Mouse (Mus musculus): Measurements from ENCODE around the gene Pld2. TPM values are rescaled to one million over a fixed set of nuclear protein-coding genes. Genes with fewer than 3 reads are reported as not detected.
"Not testable (repeated sequence)": the region's sequence is repeated elsewhere in the genome, so short reads cannot be mapped to it uniquely, and the experiment has no call there.

The Pld2 gene
- polyA plus RNA-seq, 1 experiment = 13.9 TPM

DNA sequence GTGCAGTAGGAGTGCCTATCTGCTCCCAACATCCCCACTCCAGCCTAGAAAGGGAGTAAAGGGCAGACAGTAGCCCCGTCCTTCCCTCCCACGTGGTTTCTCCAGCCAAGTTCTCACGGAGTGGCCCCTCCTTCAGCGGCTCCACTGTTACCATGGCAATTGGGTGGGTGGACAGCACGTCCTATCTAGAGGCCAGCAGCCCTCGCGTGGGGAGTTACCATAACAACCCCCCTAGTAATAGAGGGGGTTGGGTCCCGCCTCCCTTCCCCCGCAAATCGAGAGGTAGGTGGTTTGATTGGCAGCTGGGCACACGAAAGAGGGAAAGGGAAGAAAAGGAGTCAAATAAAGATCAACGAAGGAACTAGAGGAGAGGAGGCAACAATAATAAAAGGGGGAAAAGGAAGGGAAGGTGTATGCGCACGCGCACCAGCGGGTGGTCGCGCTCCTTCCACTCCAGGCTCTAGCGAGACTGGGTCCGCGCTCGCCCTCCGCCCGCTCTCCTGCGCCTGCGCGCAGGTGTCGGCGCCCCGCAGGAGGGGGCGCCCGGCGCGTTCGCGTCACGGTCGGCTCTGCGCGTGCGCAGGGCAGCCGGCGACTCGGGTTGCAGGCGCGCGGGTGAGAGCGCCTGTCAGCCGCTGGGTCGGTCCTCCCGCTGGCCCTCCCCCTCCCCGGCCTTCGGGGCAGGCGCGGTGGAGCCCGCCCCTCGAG is 22.6 kb downstream of the Pld2 start, which contains the start of gene Mink1:
TSS of gene Mink1 (plus strand) at position 595 of the 708 bp plus-strand sequence.
- peak within 1 kb of the TSS; percentile 56 for H3K27ac ChIP-seq (ENCODE audit: insufficient read depth, low read length)
- H3K27me3 ChIP-seq (ENCODE audit: control insufficient read depth, insufficient read depth, low read length) = no peaks in the 10 kb centered on the region
- H3K36me3 ChIP-seq (ENCODE audit: control insufficient read depth, insufficient read depth, low read length) = no peaks in the 10 kb centered on the region
- H3K4me1 ChIP-seq (ENCODE audit: control insufficient read depth, insufficient read depth, insufficient read length) = peaks cover 15% of the 10 kb centered on the region; the same call in 1 of the 2 replicates
- DNase-seq (ENCODE audit: low read depth in 1 of 2, low spot score in 2 of 2) = peak; percentile 64 to 83
- peak within 1 kb of the TSS; percentile 95 for H3K4me3 ChIP-seq (ENCODE audit: extremely low read depth, insufficient read depth, insufficient read length)
- WGBS = under 1% methylated on average over 53 of the region's 57 CpGs
- TF ChIP-seq POLR2A (IDR thresholded peaks at IDR 0.05; ENCODE audit: low read depth, low read length) (peak; percentile 44; the same call in 1 of the 2 replicates), CTCF (IDR thresholded peaks at IDR 0.05; ENCODE audit: extremely low read depth, insufficient read depth, insufficient read length, insufficient replicate concordance) (no peak)

DNA sequence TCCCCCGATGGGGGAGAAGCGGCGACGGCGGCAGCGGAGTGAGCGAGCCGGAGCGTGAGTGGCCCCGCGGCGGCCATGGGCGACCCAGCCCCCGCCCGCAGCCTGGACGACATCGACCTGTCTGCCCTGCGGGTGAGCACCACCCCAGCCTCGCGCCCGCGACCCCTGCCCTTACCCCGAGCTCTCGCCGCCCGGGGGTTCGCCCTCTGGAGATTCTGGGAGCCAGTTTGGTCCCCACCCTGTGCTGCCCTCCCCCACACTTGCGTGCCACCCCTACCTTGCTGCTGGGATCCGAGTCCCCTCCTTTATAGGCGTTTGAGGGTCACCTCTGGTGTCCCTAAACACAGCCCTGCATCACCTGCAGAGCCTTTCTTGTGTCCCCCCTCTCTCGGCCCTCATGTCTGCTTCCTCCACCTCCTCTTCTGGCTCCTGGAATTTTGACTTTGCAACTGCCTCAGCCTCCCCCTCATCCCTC is 23.2 kb downstream of the Pld2 start:
- no peak for TF ChIP-seq POLR2A (IDR thresholded peaks at IDR 0.05; ENCODE audit: low read depth, low read length)
- TF ChIP-seq CTCF (IDR thresholded peaks at IDR 0.05; ENCODE audit: extremely low read depth, insufficient read depth, insufficient read length, insufficient replicate concordance) = no peak
- WGBS = 1% methylated on average over 27 of the region's 31 CpGs
- H3K27ac ChIP-seq (ENCODE audit: insufficient read depth, low read length) = peak overlapping the region; percentile 13; the same call in 1 of the 2 replicates

DNA sequence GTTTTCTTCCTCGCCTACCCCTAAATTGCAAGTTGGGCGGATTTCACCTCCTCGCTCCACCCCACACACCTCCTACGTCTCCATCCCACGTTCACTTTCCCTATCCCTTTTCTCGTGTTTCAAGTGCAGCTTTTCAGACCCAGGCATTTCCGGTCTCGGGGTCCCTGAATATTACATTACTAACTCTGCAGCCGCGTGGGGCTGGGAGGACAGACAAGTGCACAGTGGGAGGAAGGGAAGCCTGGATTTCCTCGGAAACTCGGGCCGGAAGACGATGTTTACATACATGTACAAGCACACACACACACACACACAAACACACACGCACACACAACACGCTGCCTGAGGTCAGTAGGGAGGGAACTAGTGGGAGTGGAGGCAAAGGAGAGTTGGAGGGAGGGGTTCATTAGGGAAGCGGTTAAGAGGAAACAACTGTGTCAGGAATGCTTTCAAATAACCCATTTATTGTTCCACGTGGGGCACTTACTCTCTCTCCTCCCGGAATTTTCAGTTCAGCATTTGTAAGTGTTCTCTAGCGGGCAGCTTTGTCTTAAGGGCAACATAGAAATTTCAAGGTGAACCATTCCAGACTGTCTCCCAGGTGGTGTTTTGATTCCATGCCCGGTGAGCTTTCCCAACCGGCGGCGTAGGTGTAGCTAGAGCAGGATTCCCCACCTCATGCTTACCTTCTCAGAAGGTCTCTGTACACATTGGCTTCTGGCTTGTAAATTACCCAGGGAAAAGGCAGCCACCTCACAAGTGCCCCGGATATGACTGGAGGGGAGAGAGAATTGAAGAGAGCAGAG is 23.8 kb downstream of the Pld2 start:
- Histone ChIP-seq H3K27ac (ENCODE audit: insufficient read depth, low read length) (peak overlapping the region; percentile 13; the same call in 1 of the 2 replicates), H3K27me3 (ENCODE audit: control insufficient read depth, insufficient read depth, low read length) (no peaks in the 10 kb centered on the region), H3K4me3 (ENCODE audit: extremely low read depth, insufficient read depth, insufficient read length) (peak overlapping the region; percentile 95), H3K4me1 (ENCODE audit: control insufficient read depth, insufficient read depth, insufficient read length) (peaks cover 15% of the 10 kb centered on the region; the same call in 1 of the 2 replicates), H3K36me3 (ENCODE audit: control insufficient read depth, insufficient read depth, low read length) (no peaks in the 10 kb centered on the region)
- DNase-seq (ENCODE audit: low read depth in 1 of 2, low spot score in 2 of 2) = peak in 1 of 2 experiments; percentile 18
- 8% methylated on average over 25 of the region's 25 CpGs for WGBS
- TF ChIP-seq CTCF (IDR thresholded peaks at IDR 0.05; ENCODE audit: extremely low read depth, insufficient read depth, insufficient read length, insufficient replicate concordance) (no peak), POLR2A (IDR thresholded peaks at IDR 0.05; ENCODE audit: low read depth, low read length) (no peak)

More for the DNA sequence above, 23.2 kb downstream of the Pld2 start:
- H3K4me3 ChIP-seq (ENCODE audit: extremely low read depth, insufficient read depth, insufficient read length) = peak overlapping the region; percentile 95
- H3K27me3 ChIP-seq (ENCODE audit: control insufficient read depth, insufficient read depth, low read length) = no peaks in the 10 kb centered on the region
- no peak for DNase-seq (ENCODE audit: low read depth in 1 of 2, low spot score in 2 of 2)
- H3K4me1 ChIP-seq (ENCODE audit: control insufficient read depth, insufficient read depth, insufficient read length) = peaks cover 15% of the 10 kb centered on the region; the same call in 1 of the 2 replicates
- no peaks in the 10 kb centered on the region for H3K36me3 ChIP-seq (ENCODE audit: control insufficient read depth, insufficient read depth, low read length)

DNA sequence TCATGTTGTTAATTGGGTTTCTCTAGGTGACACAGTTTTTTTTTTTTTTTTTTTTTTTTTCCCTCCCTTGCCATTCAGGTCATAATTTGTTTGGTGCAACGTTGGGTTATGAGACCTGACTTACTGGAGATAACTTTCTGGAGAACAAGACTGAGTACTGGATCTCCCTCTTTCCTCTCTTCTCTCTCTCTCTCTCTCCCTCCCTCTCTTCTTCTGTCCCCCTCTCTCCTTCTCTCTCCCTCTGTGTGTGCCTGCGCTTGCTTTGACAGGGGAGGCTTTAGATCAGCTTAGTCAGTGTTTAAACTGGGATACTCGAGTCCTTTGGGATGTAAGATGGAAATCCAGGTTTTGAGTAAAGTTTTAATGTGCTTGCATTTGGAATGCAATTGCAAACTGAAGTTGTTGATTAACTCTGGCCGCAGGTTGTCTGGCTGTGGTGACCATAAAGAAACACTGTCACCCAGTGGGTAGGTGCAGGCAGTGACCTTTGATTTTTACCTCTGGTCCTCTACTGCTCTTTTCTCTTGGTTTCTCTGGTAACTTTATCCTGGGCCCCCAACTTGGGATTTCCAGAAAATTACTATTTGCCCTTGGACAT is 24.5 kb downstream of the Pld2 start:
- Histone ChIP-seq H3K4me1 (ENCODE audit: control insufficient read depth, insufficient read depth, insufficient read length) (peaks cover 15% of the 10 kb centered on the region; the same call in 1 of the 2 replicates), H3K27me3 (ENCODE audit: control insufficient read depth, insufficient read depth, low read length) (no peaks in the 10 kb centered on the region), H3K27ac (ENCODE audit: insufficient read depth, low read length) (no peak overlapping the region), H3K36me3 (ENCODE audit: control insufficient read depth, insufficient read depth, low read length) (no peaks in the 10 kb centered on the region), H3K4me3 (ENCODE audit: extremely low read depth, insufficient read depth, insufficient read length) (no peak overlapping the region)
- no peak for DNase-seq (ENCODE audit: low read depth in 1 of 2, low spot score in 2 of 2)
- 64% methylated on average over 4 of the region's 4 CpGs for WGBS
- no peak for TF ChIP-seq POLR2A (IDR thresholded peaks at IDR 0.05; ENCODE audit: low read depth, low read length)
- TF ChIP-seq CTCF (IDR thresholded peaks at IDR 0.05; ENCODE audit: extremely low read depth, insufficient read depth, insufficient read length, insufficient replicate concordance) = no peak

DNA sequence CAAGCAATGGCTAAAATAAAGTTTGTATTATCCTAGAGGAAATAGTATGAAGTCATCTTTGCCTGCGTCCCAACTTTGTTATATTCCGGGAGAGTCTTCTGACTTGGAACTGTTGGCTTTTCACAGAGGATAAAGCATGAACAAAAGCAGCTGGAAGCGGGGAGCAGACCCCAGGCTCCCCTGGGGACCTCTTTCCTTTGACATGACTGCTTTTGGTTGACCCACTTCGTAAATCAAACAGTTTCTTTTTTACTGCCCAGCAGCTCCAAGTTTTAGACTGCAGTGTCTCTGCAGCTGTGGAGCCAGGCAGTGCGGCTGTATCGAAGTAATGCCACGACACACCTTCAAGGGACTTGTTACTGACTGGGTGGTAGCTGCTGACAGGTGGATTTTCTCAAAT is 26.7 kb downstream of the Pld2 start:
- H3K4me3 ChIP-seq (ENCODE audit: extremely low read depth, insufficient read depth, insufficient read length) = no peak overlapping the region
- 90% methylated on average over 7 of the region's 7 CpGs for WGBS
- no peaks in the 10 kb centered on the region for H3K36me3 ChIP-seq (ENCODE audit: control insufficient read depth, insufficient read depth, low read length)

DNA sequence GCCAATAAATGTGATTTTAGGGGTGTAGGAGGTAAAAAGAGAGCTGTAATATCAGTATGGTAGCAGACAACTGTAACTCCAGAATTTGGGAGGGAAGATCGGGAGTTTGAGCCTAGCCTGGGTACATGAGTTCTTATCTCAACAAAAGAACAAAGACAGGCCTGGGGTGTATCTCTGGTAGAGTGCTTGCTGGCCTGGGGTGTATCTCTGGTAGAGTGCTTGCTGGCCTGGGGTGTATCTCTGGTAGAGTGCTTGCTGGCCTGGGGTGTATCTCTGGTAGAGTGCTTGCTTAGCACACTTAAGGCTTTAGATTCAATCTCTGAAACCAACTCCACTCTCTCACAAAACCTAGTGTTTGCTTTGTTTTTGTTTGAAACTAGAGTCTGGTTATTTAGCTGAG is 30.8 kb downstream of the Pld2 start:
- not testable (repeated sequence) for H3K36me3 ChIP-seq (ENCODE audit: control insufficient read depth, insufficient read depth, low read length); H3K27me3 ChIP-seq (ENCODE audit: control insufficient read depth, insufficient read depth, low read length); H3K4me3 ChIP-seq (ENCODE audit: extremely low read depth, insufficient read depth, insufficient read length); H3K27ac ChIP-seq (ENCODE audit: insufficient read depth, low read length); DNase-seq (ENCODE audit: low read depth in 1 of 2, low spot score in 2 of 2); H3K4me1 ChIP-seq (ENCODE audit: control insufficient read depth, insufficient read depth, insufficient read length)
- 90% methylated on average over 1 of the region's 1 CpGs for WGBS

More for the DNA sequence above, 26.7 kb downstream of the Pld2 start:
- no peak for DNase-seq (ENCODE audit: low read depth in 1 of 2, low spot score in 2 of 2)
- TF ChIP-seq POLR2A (IDR thresholded peaks at IDR 0.05; ENCODE audit: low read depth, low read length) = no peak
- no peak for TF ChIP-seq CTCF (IDR thresholded peaks at IDR 0.05; ENCODE audit: extremely low read depth, insufficient read depth, insufficient read length, insufficient replicate concordance)
- Histone ChIP-seq H3K4me1 (ENCODE audit: control insufficient read depth, insufficient read depth, insufficient read length) (peaks cover 15% of the 10 kb centered on the region; the same call in 1 of the 2 replicates), H3K27ac (ENCODE audit: insufficient read depth, low read length) (no peak overlapping the region), H3K27me3 (ENCODE audit: control insufficient read depth, insufficient read depth, low read length) (no peaks in the 10 kb centered on the region)
